Mouse (Mus musculus) intestine, embryonic 14.5 days (tissue): ENCODE data around the gene Nol10. TPM values are rescaled to one million over a fixed set of nuclear protein-coding genes. Genes with fewer than 3 reads are reported as not detected.

Source experiments
- ATAC-seq: fragments of 200-750 bp; cut with Nextera tagmentation; replicated peaks from 2 replicates; pipeline ENCODE4 v1.8.0; 2017; ENCODE audit warnings: low read depth, moderate number of reproducible peaks, moderate TSS enrichment, moderate library complexity; ENCODE audit not compliant: low FRiP score, low TSS enrichment
- DNase-seq: peaks from one replicate; pipeline ENCODE4 v3.0.0-alpha.2; 2018; ENCODE audit warnings: low spot score
- H3K27ac ChIP-seq: fragments of 300-500 bp; sonication (generic); 2 replicates; pipeline ENCODE4 v1.5.1; 2014; ENCODE audit warnings: low read depth, mild to moderate bottlenecking, control low read depth
- H3K27me3 ChIP-seq: fragments of 300-500 bp; sonication (generic); replicated peaks from 2 replicates; pipeline ENCODE4 v1.6.1; 2014; ENCODE audit warnings: low read length, control low read depth; ENCODE audit not compliant: control insufficient read depth, insufficient read depth
- H3K36me3 ChIP-seq: fragments of 300-500 bp; sonication (generic); 2 replicates; pipeline ENCODE4 v1.6.1; 2014; ENCODE audit warnings: low read length, control low read depth; ENCODE audit not compliant: control insufficient read depth, insufficient read depth
- H3K4me1 ChIP-seq: fragments of 300-500 bp; sonication (generic); replicated peaks from 2 replicates; pipeline ENCODE4 v1.6.1; 2014; ENCODE audit warnings: low read length, control low read depth, mixed read lengths; ENCODE audit not compliant: control insufficient read depth, insufficient read depth
- H3K4me2 ChIP-seq: fragments of 300-500 bp; sonication (generic); 2 replicates; pipeline ENCODE4 v1.6.1; 2014; ENCODE audit warnings: low read length
- H3K4me3 ChIP-seq: fragments of 300-500 bp; sonication (generic); 2 replicates; pipeline ENCODE4 v1.5.1; 2014; ENCODE audit warnings: low read depth, low read length, control low read depth, mixed read lengths
- H3K9ac ChIP-seq: fragments of 300-500 bp; sonication (generic); 2 replicates; pipeline ENCODE4 v1.6.1; 2014; ENCODE audit warnings: mild to moderate bottlenecking, low read length
- H3K9me3 ChIP-seq: fragments of 300-500 bp; sonication (generic); 2 replicates; pipeline ENCODE4 v1.6.1; 2016; ENCODE audit warnings: low read length, control low read depth; ENCODE audit not compliant: control insufficient read depth
- WGBS: fragments of 180-500 bp; shearing (Covaris S2); extraction: QIAGEN DNeasy Blood & Tissue Kit; methylation state at CpG from one replicate; pipeline ENCODE4 v1.1.7; 2014; 5-methylcytosine and 5-hydroxymethylcytosine counted together
- polyA plus RNA-seq: library from polyadenylated mRNA; unstranded; fragments of >200 nt; fragmentation: Nextera tagmentation; extraction: Ambion mirVana; gene quantifications from 2 replicates; pipeline ENCODE4 v1.2.1, GENCODE M21; 2014

The Nol10 gene
- polyA plus RNA-seq, 1 experiment from 2014 or later: 20.0 TPM

DNA sequence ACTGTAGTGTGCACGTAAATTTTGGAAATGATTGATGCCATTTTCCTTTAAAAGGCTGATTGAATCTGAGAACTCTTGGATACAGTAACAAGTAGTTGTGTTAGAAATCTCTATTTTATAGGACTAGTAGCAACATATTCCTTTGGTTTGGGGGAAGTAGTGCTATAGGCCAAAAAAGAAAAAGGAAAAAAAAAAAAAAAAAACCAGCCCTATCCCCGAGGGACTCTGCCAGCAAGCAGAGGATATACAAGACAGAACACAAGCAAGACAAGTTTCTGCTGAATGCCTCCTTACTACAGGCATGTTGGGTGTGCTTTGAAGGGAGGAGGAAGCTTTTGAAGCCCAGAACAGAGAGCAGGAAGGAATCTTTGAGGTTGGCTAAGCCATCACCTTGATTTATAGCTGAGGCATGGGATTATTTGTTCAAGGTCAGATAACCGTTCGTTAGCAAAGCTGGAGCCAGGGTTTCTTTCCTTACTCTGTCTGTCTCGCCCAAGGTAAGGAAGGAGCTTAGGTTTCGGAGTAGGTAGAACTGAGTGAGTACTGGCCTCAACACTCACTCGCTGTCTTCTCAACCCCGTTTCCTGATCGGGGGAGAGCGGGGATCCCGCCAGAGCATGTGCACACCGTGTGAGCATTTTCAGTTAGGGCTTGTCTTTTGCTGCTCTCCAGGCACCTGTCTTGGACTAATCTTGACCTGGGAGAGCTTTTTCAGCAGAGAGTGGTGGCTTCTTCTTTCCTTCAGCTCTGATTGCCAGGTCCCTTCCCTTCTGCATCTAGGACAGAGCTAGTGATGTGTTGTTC, 39.3 kb downstream of the Nol10 start:
- no peak overlapping the region for H3K4me2 ChIP-seq
- peak; percentile 47; the same call in 1 of the 2 replicates for ATAC-seq

DNA sequence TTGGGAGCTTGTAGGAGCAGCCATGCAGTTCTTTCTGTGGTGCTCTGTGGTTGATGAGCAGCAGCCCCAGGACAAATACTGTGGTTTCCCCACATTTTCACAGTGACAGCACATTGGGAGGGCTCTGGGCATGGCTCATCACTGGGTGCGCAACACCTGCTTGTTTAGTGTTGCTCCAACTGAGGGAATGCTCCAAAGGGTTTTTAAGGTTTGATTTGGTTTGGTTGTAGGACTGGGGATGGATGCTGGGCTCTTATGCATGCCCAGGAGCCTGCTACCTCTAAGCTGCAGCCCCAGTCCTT, 39.8 kb downstream of the Nol10 start:
- no peak overlapping the region for H3K27ac ChIP-seq
- DNase-seq (no peak), ATAC-seq (no peak)
- H3K4me3 ChIP-seq: no peak overlapping the region
- WGBS: 100% methylated on average over 1 of the region's 1 CpGs
- H3K27me3 ChIP-seq: no peaks in the 10 kb centered on the region
- no peak overlapping the region for H3K4me2 ChIP-seq
- H3K36me3 ChIP-seq: peaks cover 4% of the 10 kb centered on the region; the same call in 1 of the 2 replicates
- no peak overlapping the region for H3K9ac ChIP-seq
- H3K9me3 ChIP-seq: no peaks in the 10 kb centered on the region
- peaks cover 18% of the 10 kb centered on the region for H3K4me1 ChIP-seq

More for the DNA sequence above, 39.3 kb downstream of the Nol10 start:
- no peaks in the 10 kb centered on the region for H3K27me3 ChIP-seq
- H3K9ac ChIP-seq: no peak overlapping the region
- no peak for DNase-seq
- WGBS: 51% methylated on average over 12 of the region's 12 CpGs
- peak overlapping the region; percentile 27; the same call in 1 of the 2 replicates for H3K27ac ChIP-seq
- no peak overlapping the region for H3K4me3 ChIP-seq
- H3K4me1 ChIP-seq: peaks cover 18% of the 10 kb centered on the region
- no peaks in the 10 kb centered on the region for H3K9me3 ChIP-seq
- H3K36me3 ChIP-seq: peaks cover 5% of the 10 kb centered on the region; the same call in 1 of the 2 replicates

DNA sequence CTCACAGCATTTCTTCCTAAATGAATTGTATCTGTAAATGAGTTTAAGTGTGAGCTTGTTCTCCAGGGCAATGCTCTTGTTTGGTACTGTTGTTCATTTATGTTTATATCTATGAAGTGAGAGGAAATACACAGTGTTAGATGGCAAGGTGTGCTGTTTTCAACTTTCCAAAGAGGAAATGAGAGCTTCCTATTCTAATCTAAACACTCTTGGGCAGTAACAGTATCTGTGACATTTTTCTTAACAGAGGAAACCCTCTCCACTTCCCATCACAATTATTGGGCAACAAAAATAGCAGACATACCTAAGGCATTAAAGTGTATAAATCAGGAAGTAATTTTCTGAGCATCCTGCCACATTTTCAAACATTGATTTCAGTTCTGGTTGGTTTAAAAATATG, 41.8 kb downstream of the Nol10 start:
- Histone ChIP-seq H3K9me3 (no peaks in the 10 kb centered on the region), H3K27me3 (no peaks in the 10 kb centered on the region), H3K4me1 (peaks cover 18% of the 10 kb centered on the region), H3K4me2 (no peak overlapping the region), H3K9ac (no peak overlapping the region), H3K36me3 (0 out of 2 replicates have a peak, but pooled peaks cover 5% of the 10 kb centered on the region), H3K27ac (no peak overlapping the region), H3K4me3 (no peak overlapping the region)
- no peak for ATAC-seq
- DNase-seq: no peak

DNA sequence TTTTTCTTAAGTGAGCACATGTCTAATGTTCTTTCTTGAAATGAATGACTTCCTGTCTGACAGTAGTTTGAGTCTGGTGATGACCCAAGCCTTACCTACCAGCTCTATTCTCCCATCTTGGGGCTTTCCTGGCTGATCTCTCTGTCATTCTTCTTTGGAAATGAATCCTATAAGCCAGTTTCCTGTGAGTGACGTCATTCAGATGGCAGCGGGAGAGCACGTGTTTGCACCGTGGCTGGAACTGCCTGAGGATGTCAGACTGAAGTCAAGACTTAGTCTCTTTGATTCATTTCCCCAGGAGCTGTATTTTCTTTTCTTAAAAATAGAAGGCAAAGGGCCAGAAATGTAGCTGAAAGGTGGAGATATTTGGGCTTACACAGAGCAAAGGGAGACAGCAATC, 42.3 kb downstream of the Nol10 start:
- no peaks in the 10 kb centered on the region for H3K27me3 ChIP-seq
- peaks cover 18% of the 10 kb centered on the region for H3K4me1 ChIP-seq
- ATAC-seq: no peak
- WGBS: 37% methylated on average over 4 of the region's 4 CpGs
- no peak overlapping the region for H3K4me2 ChIP-seq
- H3K36me3 ChIP-seq: 0 out of 2 replicates have a peak, but pooled peaks cover 9% of the 10 kb centered on the region
- no peak for DNase-seq
- H3K9ac ChIP-seq: no peak overlapping the region
- H3K27ac ChIP-seq: no peak overlapping the region
- H3K4me3 ChIP-seq: no peak overlapping the region
- no peaks in the 10 kb centered on the region for H3K9me3 ChIP-seq

DNA sequence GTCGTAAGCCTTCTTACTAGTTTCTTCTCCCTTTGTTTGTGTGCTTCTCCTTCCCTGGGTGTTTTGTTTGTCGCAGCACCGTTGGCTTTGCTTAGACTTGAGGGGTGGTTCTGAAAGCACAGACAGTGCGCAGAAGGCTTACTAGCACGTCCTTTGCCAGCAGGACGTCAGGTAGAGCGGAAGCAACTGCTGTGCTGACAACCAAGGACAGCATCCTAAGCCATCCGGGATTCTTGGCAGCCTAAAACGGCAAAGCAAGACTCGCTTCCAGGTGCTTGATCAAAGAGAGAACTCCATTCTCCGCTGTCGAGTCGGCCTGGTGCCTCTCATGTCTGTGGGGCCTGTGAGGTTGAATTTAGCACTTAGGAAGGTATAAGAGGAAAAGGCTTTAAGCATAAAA, 44.9 kb downstream of the Nol10 start:
- Histone ChIP-seq H3K36me3 (0 out of 2 replicates have a peak, but pooled peaks cover 9% of the 10 kb centered on the region), H3K9ac (no peak overlapping the region), H3K4me1 (0 out of 2 replicates have a peak, but pooled peaks cover 2% of the 10 kb centered on the region), H3K27ac (no peak overlapping the region), H3K4me3 (no peak overlapping the region), H3K4me2 (no peak overlapping the region), H3K27me3 (no peaks in the 10 kb centered on the region), H3K9me3 (no peaks in the 10 kb centered on the region)
- DNase-seq (no peak), ATAC-seq (no peak)
- WGBS: 77% methylated on average over 13 of the region's 13 CpGs

DNA sequence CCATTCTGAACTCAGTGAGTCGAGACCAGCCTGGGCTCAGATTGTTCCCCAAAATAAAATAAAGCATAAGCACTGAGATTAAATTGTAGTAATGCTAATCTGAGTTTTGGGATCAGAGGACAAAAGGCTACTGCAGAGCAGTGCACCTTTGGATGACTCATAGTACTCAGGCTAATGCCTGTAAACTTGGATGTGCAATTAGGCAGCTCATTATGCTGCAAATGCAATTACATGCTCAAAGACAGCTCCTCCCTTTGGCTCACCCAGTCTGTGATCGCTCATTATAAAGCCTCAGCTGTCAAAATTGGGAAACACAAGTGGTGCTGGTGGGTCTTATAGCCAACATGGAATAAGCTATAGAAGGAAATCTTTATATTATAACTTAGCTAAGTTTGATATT, 48.9 kb downstream of the Nol10 start:
- DNase-seq: no peak
- 0 out of 2 replicates have a peak, but pooled peaks cover 15% of the 10 kb centered on the region for H3K36me3 ChIP-seq
- WGBS: 73% methylated on average over 2 of the region's 2 CpGs

DNA sequence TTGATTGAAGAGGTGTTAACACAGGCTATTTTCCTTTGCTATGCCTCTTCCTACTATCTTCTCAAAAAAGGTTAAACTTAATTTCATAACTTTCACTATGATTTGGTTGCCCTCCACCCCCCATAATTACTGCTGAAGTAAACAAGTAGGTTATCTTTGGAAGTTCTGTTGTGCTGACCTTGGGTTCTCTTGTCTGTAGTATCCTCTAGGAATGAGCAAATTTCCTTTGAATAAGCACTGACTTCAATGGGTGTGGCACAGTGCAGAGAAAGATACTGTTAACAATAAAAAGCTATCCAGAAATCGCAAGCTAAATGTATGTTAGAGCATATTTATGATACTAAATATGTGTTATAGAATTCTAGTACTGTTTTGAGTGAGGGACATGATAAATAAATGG, 53.2 kb downstream of the Nol10 start:
- DNase-seq: no peak
- Histone ChIP-seq H3K36me3 (peaks cover 42% of the 10 kb centered on the region), H3K4me1 (no peaks in the 10 kb centered on the region), H3K27ac (no peak overlapping the region), H3K27me3 (no peaks in the 10 kb centered on the region), H3K4me2 (no peak overlapping the region), H3K9me3 (no peaks in the 10 kb centered on the region), H3K4me3 (no peak overlapping the region), H3K9ac (no peak overlapping the region)
- no peak for ATAC-seq
- WGBS: 90% methylated on average over 1 of the region's 1 CpGs

More for the DNA sequence above, 48.9 kb downstream of the Nol10 start:
- H3K4me3 ChIP-seq: no peak overlapping the region
- no peaks in the 10 kb centered on the region for H3K4me1 ChIP-seq
- no peaks in the 10 kb centered on the region for H3K27me3 ChIP-seq
- no peaks in the 10 kb centered on the region for H3K9me3 ChIP-seq
- no peak overlapping the region for H3K27ac ChIP-seq
- ATAC-seq: no peak
- no peak overlapping the region for H3K9ac ChIP-seq
- no peak overlapping the region for H3K4me2 ChIP-seq

DNA sequence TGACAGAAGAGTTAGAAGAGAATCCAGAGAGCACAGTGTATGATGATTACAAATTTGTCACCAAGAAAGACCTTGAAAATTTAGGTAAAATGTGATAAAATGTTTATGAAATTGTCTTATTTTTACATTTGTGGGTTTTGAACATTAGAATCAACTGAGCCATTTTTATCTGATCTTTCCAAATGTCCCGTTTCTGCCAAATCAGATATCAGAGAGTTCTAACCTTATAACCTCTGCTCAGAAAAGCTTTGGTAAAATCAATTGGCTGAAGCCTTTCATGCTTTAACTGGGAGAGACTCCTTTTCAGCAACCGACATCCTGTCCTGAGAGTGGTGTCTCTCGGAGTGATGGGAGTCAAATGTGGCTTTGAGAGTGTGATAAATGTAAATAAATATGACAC, 53.9 kb downstream of the Nol10 start:
- no peak overlapping the region for H3K9ac ChIP-seq
- peaks cover 49% of the 10 kb centered on the region for H3K36me3 ChIP-seq
- no peaks in the 10 kb centered on the region for H3K9me3 ChIP-seq
- H3K4me3 ChIP-seq: no peak overlapping the region
- H3K4me1 ChIP-seq: no peaks in the 10 kb centered on the region
- H3K27ac ChIP-seq: no peak overlapping the region
- 85% methylated on average over 3 of the region's 3 CpGs for WGBS
- no peaks in the 10 kb centered on the region for H3K27me3 ChIP-seq
- H3K4me2 ChIP-seq: no peak overlapping the region
- ATAC-seq (no peak), DNase-seq (no peak)

DNA sequence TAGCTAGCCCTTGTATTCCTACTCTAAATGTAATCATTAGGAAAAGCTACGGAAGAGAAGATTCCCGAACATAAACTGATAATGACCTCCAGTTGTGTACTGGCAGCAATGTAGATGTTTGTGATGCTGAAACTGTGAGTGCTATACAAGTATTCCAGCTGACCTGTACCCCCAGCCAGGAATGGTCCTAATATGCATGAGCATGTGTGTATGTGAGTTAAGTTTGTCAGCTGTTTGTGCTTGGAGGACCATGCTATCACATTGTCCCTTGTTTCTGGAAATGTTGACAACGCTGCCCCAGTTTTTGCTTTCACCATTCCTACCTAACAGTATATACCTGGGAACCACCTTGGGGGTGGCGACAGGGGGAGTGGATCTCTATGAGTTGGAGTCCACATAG, 55.7 kb downstream of the Nol10 start:
- no peak overlapping the region for H3K4me2 ChIP-seq
- no peak overlapping the region for H3K9ac ChIP-seq
- no peaks in the 10 kb centered on the region for H3K4me1 ChIP-seq
- no peak overlapping the region for H3K27ac ChIP-seq
- DNase-seq (no peak), ATAC-seq (no peak)
- H3K9me3 ChIP-seq: no peaks in the 10 kb centered on the region
- H3K27me3 ChIP-seq: no peaks in the 10 kb centered on the region
- no peak overlapping the region for H3K4me3 ChIP-seq
- H3K36me3 ChIP-seq: peaks cover 63% of the 10 kb centered on the region
- WGBS: 92% methylated on average over 4 of the region's 4 CpGs
